Mouse (Mus musculus) kidney, postnatal 36 days (tissue): ENCODE data around the gene Vtn.

Source experiments
- DNase-seq, 2 experiments: peaks; one replicate each; pipeline ENCODE4 v3.0.0; 2021 to 2022; ENCODE audit warnings: mixed read lengths in 2 of 2

The Vtn gene

DNA sequence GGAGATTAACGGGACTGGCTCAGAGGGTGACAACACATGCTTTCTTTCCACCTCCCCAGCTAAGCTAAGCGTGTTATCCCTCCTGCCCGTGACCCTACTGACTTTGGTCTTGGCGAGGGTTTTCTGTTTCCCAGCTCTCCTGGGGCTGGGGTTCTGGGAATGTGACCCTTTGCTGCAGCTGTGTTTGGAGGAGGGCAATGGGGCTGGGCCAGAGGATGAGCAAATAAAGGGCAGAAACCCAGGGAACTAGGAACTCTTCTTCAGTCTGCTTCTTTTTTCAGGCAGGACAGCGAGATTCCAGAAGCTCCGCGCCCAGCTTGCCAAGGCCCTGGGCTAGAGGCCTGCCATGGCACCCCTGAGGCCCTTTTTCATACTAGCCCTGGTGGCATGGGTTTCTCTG, at the start of gene Vtn:
Gene Vtn (plus strand): TSS at position 88 of the 400 bp plus-strand sequence.
- DNase-seq, result no peak

DNA sequence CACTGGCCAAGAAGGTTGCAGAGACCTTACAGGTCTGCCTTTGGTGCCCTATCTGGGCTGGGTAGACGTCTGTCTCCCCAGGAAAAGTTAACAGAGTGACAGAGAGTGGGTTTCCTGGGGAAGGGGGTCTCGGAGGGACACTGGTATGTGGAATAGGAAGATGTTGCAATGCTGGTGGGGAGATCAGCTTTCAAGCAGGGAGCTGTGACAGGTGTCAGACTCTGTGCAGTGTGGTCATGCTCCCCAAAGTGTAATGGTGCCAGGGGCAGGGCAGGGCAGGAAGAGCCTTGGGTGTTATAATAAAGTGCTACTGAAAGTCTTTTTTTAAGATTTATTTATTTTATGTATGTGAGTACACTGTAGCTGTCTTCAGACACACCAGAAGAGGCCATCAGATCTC, 48.6 kb upstream of the Vtn start:
- no peak for DNase-seq

DNA sequence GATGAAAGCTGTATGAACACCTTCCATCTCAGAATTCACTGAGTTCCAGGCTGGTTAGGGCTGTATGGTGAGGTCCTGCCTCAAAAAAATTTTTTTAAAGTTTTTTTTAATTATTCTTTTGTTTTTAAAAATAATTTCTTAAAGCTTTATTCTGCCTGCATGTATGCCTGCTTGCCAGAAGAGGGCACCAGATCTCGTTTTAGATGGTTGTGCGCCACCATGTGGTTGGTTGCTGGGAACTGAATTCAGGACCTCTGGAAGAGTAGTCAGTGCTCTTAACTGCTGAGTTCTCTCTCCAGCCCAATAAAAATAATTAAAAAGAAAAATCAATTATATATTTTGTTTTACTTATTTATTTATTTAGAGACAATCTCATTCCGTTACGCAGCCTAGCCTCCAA, 45.2 kb upstream of the Vtn start:
- DNase-seq, result peak; percentile 62 to 87

DNA sequence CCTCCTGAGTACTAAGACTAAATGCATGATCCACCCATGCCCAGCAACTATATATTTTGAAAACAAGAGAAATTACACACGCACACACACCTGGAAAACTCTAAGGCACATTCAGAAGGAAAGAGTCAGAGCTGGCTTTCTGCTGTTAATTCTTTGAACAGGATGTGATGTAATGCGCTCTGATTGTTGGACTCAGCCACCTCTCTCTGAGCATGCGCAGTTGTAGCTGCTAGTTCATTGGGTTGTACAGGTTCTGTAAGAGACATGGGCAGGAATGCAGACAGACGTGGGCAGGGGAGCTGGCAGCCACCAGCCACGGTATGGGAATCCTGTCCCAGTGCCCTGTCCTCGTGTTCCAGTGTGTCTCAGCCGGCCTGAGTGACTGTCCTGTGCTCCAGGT, 44.6 kb upstream of the Vtn start:
- DNase-seq, result no peak

DNA sequence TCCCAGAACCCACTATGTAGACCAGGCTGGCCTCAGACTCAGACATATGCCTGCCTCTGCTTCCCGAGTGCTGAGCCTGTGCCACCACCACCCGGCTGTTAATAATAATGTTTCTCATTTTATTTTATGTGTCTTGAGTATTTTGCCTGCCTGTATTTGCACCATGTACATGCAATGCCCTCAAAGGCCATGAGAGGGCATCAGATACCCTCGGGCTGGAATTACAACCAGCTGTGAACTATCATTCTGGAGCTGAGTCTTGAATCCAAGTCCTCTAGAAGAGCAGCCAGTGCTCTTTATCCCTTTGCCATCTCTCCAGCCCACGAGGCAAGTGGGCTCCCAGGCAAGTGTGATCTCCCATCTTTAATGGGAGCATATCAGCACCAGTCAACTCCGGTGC, 43.6 kb upstream of the Vtn start:
- DNase-seq, result peak; percentile 34 to 76

DNA sequence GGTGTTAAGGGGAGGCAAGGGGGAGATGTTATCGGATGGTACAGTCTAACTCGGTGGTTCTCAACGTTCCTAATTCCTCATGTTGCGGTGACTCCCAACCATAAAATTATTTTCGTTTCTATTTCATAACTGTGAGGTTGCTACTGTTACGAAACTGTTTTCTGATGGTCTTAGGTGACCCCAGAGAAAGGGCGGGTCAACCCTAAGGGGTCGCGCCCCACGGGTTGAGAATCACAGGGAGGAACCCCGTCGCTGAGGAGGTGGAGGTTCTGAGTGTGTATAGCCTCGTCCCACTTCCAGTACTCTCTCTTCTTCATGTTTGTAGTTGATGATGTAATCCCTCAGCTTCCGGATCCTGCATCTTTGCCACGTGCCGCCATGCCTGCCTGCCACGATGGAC, 40.2 kb upstream of the Vtn start:
- no peak for DNase-seq

DNA sequence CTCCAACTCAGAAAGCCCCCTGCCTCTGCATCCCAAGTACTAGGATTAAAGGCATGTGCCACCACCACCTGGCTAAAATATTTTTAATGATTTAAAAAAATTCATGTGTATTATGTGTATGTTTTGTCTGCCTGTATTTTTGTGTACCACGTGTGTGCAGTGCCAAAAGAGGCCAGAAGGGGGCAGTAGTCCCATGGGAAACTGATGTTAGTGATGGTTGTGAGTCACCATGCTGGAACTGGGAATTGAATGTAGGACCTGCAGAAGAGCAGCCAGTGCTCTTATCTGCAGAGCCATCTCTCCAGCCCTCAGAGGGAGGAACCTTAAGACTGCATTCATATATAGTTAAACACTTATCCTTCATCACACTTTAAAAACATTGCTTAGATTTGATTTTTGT, 37.0 kb upstream of the Vtn start:
- no peak for DNase-seq

DNA sequence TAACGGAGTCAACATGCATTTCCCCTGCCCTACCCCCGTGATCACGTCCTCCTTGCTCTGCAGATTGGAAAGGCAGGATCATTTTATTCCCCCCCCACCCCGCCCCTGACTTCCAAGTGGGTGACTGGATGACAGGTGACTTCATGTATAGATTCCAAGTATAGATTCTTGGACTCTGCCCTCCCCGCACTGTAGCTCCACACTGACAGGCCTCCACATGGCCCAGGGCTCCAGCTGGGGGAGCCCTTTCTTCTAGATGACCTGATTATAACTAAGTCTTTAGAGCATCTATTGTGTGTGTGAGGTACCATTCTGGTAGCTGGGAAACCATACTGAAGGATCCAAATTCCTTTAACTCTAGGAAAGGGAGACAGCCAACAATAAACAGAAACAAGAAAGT, 36.2 kb upstream of the Vtn start:
- no peak for DNase-seq

DNA sequence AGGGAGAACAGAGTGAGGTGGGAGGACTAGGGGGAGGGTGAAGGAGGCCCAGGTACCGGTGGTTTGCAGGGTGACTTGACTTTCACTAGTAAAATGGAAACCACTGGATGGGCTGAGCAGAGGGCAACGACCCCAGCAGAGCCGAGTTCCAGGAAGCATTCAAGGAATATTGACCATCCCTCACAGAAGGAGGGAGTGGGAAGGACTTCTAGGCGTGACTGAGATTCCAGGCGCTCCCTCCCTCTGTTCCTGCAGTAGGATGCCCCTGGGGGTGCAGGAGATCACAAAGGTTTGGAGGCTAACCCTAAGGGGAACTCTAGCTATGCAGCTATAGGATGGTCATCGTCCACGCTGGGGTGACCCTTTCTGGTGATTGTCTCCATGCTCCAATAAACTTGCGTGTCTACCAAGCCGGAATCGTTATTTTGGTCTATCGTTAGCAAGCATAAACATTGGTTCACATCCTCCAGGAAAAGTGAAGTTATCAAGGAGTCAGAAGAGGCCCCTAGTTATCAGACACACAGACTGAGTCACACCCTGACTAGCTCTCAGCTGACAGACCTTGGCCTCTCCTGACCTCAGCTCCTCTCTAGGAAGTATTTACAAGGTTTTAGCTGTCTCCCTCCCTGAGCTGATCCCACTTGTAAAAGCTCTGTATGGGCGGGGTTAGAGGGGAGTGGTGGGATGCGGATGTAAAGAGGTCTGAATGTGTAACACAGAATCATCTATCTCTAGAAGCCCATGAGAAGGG, 35.4 kb upstream of the Vtn start:
- no peak for DNase-seq

DNA sequence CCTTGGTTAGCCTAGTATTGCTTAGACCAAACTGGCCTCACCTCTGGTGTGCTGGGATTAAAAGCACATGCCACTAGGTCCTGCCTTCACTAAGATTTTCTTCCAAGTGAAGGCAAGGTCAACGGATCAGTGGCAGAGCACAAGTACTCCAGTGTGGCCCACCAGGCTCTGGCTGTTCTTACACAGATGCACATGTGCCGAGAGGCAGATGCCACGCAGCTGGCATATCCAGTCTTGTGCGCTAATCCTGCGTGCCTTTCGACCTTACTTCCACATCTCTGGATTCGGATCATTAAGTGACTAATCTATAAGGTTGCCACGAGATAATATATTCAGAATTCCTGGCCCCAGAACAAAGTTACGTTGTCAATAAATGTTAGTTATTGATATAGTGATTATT, 33.8 kb upstream of the Vtn start:
- DNase-seq, result no peak

DNA sequence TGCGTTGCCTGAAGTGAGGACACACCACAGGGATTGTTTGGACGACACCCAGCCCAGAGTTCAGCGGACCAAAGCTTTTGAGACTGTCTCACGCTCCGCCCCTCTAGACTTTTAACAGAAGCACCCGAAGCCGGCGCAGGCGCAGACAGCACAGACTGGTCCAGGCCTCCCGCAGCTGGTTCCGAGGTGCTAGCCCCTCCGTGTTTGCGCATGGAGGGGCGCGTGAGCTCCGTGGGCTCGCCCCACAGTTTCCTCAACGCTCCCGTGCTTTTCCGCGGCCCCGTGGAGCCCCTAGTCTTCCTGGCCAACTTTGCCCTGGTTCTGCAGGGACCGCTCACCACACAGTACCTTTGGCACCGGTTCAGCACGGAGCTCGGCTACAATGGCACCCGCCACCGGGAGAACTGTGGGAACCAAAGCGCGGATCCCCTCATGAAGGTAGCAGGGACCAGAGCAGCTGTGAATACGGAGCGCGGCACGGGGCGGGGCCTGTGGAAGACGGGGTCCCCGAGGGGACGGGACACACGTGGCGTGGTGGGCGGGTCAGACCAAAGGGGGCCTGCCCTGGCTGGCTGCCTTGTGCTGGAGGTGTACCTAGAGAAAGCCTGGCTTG, 33.2 kb upstream of the Vtn start, which contains the start of gene Slc46a1:
Gene Slc46a1 (plus strand): TSS at position 130 of the 613 bp plus-strand sequence.
- peak; percentile 90 to 93 for DNase-seq

DNA sequence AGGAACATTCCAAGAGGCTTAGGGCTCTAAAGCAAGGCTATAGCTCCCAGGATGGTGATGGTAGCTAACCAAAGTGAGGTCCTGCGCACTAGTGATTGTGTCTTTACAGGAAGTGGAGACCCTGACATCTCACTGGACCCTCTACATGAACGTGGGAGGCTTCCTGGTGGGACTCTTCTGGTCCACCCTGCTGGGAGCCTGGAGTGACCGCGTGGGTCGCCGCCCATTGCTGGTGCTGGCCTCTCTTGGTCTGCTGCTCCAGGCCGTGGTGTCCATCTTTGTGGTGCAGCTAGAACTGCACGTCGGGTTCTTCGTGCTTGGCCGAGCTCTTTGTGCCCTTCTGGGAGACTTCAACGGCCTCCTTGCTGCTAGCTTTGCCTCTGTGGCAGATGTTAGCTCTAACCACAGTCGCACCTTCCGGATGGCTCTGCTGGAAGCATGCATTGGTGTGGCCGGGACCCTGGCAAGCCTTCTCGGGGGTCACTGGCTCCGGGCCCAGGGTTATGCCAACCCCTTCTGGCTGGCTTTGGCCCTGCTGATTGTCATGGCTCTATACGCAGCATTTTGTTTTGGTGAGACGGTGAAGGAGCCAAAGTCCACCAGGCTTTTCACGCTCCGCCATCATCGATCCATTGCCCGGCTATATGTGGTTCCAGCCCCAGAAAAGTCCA, 32.5 kb upstream of the Vtn start:
- peak in 1 of 2 experiments; percentile 18 for DNase-seq

DNA sequence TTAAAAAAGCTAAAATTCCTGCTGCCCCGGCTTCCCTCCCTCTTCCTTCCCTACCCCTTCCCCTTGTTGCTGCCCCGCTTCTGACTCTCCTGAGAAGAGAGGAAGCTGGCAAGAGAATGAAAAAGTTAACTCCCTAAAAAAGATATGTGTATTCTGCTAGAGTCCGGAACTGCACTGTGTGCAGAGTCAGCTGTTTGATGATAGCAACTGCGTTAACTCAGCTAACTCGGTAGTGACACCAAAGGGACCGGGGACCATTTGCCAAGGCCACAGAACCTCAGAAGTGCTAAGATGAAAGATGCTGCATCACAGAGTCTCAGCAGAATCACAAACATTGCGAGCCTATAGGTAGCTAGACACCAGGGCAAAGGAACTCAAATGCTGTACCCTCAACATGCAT, 31.4 kb upstream of the Vtn start:
- DNase-seq, result no peak

DNA sequence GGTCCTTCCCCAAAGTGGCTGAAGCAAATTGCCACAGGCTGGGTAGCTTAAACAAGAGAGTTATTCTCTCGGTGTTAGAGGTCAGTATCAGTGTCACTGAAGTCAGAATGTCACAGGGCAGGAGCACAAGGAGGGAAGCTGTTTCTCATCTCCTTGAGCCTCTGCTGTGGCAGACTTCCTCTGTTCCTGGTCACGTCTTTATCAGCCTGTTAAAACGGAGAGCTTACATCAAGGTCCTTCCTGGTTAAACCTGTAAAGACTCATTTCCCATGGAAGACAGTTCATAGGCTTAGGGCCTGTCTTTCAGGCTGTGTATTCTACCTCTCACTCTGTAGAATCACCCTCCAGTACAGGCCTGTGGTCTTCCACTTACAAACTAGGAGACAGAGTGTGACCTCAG, 31.0 kb upstream of the Vtn start:
- no peak for DNase-seq

DNA sequence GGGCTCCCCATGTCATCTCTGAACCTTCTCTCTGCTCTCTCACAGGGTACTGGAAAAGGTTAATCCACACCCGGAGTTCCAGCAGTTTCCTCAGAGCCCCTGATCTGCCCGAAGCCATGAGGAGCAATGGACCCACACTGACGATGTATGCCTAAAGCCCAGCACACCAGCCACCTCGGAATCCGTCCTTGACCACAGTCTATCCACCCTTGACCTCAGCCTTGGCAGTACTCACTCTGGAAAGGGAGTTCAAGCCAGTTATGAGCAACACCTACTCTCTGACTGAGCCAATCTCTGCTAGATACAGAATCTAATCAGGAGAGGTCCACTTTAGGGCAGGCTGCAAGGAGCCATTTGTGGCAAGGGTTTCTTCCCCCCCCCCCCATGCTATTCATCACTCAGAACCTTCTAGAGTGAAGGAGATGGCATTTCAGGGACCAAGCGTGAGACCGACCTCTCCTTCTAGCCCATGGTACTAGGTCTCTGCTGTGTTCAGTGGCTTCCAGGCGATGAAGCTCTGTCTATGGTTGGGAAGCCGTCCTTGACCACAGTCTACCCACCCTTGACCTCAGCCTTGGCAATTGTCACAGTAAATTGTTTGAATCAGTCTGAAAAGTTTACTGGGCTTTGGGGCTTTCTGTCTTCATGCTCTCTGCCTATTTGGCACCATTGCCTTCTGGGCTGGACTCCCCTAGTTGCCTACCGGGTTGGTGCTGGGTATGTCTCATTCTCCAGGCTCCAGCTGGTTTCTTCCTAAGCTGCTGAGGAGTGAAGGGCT, 27.4 kb upstream of the Vtn start:
- DNase-seq, result no peak

DNA sequence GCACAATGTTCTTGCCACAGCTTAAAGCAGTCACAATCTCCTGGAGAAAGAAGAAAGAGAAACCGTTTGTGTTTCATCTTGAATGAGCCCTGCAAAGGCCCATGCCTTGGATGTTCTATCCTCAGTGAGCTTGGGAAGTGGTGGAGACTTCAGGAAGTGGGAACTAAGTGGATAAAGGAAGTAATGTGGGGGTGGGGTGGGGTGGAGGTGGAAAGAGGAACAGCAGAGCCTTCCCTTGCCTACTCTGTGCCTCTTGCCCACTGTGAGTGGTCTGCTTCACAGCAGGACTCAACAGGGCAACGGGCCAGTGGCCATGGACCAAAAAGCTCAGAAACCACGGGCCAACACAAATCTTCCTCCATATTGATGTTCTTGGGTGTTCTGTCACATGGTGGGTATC, 23.6 kb upstream of the Vtn start:
- no peak for DNase-seq

DNA sequence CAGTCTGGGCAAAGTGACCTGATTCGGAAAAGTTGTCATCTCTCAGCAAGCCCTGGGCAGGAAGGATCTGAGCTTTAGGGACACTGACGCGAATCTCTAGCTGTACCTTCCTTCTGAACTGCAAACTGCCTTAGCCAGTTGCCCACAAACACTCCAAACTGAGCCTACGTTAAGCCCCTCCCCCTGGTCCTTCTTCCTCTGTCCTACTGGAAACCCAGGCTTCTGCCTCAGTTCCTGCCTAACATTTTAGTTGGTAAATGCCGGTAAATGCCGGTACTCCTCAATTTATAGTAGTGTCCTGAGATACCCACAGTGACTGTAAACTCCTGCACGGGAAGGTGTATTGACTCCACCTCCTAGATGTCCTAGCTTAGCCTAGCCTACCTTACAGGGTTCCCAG, 15.3 kb upstream of the Vtn start:
- no peak for DNase-seq

DNA sequence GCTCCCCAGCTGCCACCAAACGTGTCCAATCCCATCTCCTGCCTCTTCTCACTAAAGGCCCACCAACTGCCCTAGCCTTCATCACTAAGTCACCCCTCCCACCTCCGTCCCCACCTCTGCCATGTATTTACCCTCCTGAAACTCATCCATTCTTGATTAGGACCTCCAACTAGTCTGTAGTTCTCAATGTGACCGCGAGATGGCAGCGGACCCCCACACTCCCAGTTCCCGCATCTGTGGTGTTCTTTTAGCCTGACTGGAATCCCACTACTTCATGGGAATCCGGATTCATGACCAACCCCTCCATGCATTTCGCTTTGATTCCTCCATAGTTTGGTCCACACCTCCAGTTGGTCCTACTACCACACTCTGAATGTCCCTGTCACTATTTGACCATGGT, 10.7 kb upstream of the Vtn start:
- DNase-seq, result peak; percentile 62 to 85

DNA sequence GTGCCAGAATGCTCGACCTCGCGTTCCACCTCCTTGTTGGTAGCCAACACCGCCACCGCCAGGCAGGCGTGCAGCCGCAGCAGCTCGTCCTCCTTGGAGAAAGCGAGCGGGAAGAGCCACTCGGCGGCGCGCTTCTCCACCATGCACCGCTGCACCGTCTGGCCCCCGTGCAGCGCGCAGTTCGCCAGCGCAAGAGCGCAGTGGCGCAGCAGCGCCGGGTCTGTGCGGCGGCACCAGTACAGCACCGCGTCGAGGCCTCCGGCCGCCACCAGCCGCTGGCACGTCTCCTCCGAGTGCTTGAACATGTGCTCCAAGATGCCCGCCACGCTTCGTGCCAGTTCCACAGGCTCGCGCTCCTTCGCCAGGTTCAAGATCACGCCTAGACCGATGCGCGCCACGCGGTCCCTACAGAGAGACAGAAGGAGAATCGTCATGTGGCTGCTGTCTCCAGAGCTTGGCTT, 8.1 kb upstream of the Vtn start:
- peak in 1 of 2 experiments; percentile 61 for DNase-seq

DNA sequence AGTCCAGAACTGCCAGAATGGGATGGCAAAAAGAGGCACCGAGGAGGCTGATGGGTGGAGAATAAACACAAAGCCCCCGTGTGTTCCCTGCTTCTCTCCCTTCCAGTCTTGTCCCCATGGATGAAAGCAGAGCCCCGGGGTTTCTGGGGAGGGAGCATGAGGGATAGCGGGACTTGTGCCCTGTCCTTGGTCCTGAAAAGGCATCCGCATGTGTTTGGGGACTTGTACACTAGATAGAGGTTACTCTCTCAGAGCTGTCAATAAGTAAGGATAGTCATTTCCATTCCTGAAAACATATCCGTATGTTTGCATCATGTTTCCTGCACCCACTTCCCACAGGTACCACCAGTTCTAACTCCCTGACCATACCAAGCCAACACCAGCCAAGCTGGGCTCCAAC, 3.0 kb upstream of the Vtn start:
- peak in 1 of 2 experiments; percentile 66 for DNase-seq

DNA sequence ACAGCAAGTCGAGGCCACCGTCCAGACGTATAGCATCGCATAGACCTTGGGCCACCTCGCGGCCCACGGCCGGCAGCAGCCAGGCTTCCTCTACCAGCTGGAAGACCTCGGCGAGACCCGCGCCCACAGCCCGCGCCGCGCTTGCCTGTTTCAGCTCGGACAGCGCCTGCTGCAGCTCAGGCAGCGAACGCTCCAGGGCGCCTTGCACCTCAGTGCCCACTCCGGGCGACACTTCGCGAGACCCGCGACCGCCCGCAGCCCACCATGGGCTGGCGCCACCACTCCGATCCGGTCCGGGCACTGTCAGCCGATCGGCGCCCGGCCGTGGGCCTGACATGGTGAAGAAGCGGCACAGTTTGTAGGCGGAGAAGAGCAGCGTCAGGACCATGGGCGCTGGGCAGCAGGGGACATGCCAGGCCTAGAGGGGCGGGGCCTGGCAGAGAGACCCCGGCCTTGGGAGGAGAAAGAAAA, 1.8 kb upstream of the Vtn start:
- peak in 1 of 2 experiments; percentile 36 for DNase-seq

DNA sequence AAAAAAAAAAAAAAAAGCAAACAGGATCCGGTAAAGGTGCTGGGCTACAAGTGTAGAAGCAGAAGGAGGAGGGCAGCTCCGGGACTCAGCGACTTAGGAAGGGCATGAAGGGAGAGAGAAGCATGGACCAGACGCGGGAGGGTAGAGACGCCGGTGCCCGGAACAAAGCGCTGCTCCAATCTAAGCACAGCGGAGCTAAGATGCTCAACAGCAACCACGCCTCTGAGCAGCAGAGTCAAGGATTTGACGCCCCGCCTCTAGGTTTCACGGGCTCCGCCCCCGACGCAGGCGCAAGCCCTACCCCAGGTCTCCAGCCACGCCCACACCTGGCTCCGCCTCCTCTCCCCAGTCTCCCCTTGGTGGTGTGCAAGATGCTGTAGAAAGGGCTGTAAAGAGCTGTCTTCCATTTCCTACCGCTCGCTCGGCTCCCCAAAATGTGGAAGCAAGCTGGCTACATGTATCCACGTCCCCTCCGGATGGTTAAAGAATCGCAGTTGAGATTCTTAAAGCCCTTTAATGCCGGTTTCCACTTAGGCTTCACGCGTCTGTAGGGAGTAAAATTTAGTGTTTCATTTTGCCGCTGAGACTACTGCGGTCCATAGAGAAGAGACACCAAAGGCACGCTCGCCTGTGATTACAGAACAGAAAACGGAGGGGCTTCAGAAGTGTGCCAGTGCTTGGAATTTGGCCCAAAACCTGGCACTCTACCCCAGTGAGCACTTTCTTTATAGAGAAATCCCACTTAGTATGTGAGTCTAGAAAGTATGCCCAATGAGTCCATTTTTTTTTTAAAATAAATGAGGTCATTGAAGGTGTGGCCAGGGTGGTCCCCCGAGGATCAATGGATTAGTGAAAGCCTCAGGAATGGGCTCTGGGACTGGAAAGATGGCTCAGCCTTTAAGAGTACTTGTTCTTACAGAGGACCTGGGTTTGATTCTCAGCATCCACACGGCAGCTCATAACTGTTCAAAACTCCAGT, 1.1 kb upstream of the Vtn start, which contains the start of gene Sarm1:
Gene Sarm1 (minus strand): TSS at position 211 of the 979 bp plus-strand sequence.
- DNase-seq, result peak; percentile 93 to 97
